Mouse (Mus musculus) colon, adult 2 months (tissue): ENCODE results near the gene Stk25. TPM values are rescaled to one million over a fixed set of nuclear protein-coding genes. Genes with fewer than 3 reads are reported as not detected.

Source experiments
- polyA plus RNA-seq: library from polyadenylated mRNA; depleted of rRNA; stranded (reverse); fragments of >200 nt; gene quantifications from 2 replicates; pipeline ENCODE4 v1.2.3, GENCODE M21; 2012; rRNA removed

Gene Stk25
- 232 and 264 TPM in 2 replicates for polyA plus RNA-seq

DNA sequence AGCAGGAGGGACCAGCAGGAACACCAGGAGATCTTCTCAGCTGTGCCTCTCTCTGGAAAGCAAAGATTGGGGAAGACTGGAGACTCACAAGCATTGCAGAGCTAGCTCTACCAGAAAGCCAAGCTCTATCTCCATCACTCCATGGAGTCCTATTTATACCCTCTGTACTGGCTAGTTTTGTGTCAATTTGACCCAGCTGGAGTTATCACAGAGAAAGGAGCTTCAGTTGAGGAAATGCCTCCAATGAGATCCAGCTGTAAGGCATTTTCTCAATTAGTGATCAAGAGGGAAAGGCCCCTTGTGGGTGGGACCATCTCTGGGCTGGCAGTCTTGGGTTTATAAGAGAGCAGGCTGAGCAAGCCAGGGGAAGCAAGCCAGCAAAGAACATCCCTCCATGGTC lies at the start of gene Stk25:
TSS of gene Stk25 (minus strand) at position 101 of the 400 bp plus-strand sequence.

DNA sequence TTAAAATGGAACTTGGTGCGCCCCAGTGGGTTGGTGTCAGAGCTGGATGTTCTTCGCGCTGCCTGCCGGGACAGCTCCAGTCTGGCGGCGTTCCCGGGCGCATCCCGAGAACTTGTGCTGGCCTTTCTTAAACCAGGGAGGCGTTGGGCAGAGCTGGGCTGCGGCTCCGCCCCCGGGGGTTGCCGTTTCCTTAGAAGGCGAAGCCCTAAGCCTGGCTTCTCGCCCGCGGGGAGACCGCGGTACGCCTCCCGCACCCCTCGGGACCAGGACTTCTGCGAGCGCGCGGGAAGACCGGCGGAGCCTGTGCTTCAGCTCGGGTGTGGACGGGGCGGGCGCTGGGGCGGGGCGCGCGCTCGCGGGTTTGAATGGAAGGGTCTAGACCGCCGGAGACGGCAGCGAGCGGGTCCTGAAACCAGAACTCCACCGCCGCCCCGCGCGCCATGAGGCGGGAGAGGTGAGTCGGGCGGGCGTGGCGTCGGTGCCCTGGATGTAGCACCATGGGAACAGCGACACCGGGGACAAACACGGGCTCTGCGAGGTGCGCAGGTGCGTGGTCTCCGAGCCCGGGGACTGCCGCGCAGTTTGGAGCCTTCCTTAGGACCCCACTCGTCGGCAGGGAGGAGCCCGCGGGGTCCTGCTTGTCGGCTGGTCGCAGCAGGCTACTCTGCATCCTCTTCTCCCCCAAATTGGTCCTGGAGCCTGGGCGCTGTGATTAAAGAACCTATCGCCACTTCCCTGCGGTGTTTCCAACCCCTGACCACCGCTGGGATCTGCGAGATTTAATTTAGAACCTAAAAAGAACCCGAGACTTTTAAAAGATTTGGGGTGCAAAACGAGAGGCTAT lies 27.2 kb upstream of the Stk25 start, which contains the start of gene Bok:
TSS of gene Bok (plus strand) at position 260 of the 844 bp plus-strand sequence.

Other genes with a start within 250 kb of the Stk25 start
- gene Hdlbp, start 179.8 kb downstream of the Stk25 start, polyA plus RNA-seq, result 80.2 and 82.3 TPM in 2 replicates
- 12.6 and 15.8 TPM in 2 replicates for gene Farp2, start 146.6 kb downstream of the Stk25 start, polyA plus RNA-seq
- gene Bok, start 27.0 kb upstream of the Stk25 start, polyA plus RNA-seq, result 73.8 and 104 TPM in 2 replicates
- 39.2 and 42.1 TPM in 2 replicates for gene Atg4b, start 92.8 kb upstream of the Stk25 start, polyA plus RNA-seq
- 103 and 108 TPM in 2 replicates for gene Thap4, start 96.2 kb upstream of the Stk25 start, polyA plus RNA-seq
- 31.6 and 32.0 TPM in 2 replicates for gene Dtymk, start 143.3 kb upstream of the Stk25 start, polyA plus RNA-seq
- 4.3 and 5.0 TPM in 2 replicates for gene Ing5, start 145.3 kb upstream of the Stk25 start, polyA plus RNA-seq
- gene D2hgdh, start 166.2 kb upstream of the Stk25 start, polyA plus RNA-seq, result 18.3 TPM in 2 replicates
- 8.2 and 25.4 TPM in 2 replicates for gene Gal3st2, start 202.6 kb upstream of the Stk25 start, polyA plus RNA-seq